Mouse (Mus musculus) yolk sac, embryonic 10.5 days (tissue): ENCODE data around the gene Slc24a2.

ENCODE experiments used
- DNase-seq: peaks from one replicate; pipeline ENCODE4 v3.0.0-alpha.2; 2017; ENCODE audit warnings: low spot score

Slc24a2 gene

DNA sequence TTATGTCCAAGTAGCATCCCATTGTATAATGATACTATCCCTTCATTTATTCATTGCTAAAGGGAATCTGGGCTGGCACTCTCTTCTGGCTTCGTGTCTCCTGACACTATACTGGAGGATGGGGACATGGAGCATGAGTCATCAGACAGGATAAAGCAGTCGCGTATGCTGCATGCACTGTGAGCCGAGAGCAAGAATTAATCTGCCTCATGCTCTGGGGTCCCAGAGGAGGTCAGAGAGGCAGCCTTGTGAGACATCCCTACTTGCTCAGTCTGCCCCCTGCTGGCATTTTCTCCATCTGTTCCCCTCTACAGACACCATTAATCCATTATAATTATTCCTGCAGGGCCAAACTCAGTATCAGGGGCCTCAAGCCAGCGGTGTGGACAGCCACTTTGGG, 276.8 kb downstream of the Slc24a2 start:
- no peak for DNase-seq

DNA sequence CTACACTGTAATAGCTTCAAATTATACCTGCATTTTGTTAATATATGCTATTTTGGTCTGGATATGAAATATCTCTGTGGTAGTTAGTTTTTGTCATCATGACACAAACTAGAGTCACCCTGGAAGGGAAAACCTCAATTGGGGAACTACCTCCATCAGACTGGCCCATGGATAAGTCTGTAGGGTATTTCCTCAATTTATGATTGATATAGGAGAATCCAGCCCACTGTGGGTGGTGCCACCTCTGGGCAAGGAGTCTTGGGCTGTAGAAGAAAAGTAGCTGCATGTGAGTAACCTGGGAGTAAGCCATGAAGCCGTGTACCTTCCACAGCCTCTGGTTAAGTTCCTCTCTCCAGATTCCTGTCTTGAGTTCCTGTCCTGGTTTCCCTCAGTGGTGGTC, 281.5 kb downstream of the Slc24a2 start:
- no peak for DNase-seq

DNA sequence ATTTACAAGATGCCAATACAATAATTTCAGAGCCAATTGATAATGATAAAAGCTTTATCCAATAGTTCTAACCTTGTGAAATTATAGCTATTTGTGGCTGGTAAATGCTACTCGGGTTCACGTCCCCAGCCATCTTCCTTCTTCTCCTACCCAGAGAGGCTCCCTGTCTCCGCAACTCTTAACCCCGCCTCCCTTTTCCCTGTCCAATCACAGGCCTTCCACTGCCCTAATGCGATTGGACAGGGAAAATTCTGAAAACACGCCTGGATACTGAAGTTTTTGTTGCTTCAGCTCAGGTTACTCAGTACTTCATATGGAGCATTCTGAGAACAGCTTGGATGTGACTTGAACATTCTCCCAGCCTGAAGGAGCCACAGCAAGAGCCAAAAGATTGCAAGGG, 287.0 kb downstream of the Slc24a2 start:
- no peak for DNase-seq

DNA sequence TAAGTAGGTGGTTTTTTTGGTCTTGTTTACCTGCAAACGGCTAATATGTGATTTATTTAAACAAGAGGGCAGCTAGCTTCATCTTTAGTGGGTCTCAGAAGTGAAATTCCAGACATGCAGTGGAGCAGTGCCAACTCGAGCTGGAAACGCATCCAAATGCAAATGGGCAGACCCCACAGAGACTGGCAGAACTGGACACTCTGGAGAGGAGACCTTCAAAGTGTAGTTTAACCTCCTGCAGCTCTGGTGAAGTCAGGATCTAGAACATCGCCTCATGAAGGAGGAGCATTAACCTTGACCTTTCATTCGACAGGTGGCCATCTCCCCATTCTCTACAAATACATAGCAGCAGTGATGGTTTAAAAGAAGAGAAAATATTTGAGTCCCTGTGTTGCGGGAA, 287.6 kb downstream of the Slc24a2 start:
- DNase-seq: no peak

DNA sequence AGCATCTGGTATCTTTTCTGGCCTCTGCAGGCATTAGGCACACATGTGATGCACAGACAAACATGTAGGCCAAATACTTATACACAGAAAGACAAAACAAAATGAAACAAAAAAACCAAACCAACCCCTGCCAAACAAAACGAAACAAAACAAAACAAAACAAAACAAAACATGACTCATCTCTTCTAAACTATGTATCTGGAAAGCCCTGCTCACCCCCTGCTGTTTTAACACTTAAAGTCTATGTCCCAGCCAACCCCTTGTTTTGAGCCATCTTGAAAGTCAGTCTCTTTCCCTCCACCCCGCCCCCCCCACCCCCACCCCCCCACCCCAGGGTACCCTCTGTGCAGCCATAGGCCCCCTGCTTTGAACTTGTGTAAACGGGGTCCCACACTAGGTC, 293.6 kb downstream of the Slc24a2 start:
- no peak for DNase-seq

DNA sequence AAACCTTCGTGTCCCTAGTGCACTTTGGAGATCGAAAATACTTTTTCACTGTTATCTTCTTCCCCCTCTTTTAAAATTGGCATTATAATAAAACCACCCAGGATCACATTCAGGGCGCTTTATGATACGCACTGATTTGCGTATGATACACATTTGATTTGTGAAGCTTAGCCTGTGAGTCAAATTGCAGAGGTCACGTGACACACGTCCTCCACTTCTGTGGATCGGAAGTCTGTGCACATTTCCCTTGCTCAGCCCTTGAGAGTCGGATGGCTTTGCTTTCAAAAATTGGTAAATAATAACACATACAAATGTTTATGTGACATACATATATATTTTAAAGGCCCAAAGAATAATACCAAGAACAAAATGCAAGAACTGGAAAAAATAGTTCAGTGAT, 294.1 kb downstream of the Slc24a2 start:
- no peak for DNase-seq
